Mouse (Mus musculus): ENCODE measurements around the gene Syt13. TPM values are rescaled to one million over a fixed set of nuclear protein-coding genes. Genes with fewer than 3 reads are reported as not detected.

Syt13 gene
- polyA plus RNA-seq, 2 experiments = 8.4 to 11.7 TPM

GRCm38 (mm10) chr2:92924677-92925259, 9.9 kb downstream of the Syt13 start:
- no peaks in the 10 kb centered on the region for H3K4me1 ChIP-seq (ENCODE audit: control insufficient read depth, insufficient read depth, low read length)
- H3K4me3 ChIP-seq (replicated peaks; ENCODE audit: low read length) = no peak overlapping the region
- no peak overlapping the region for H3K27ac ChIP-seq (replicated peaks; ENCODE audit: low read depth, low read length)
- 64% methylated on average over 6 of the region's 6 CpGs for WGBS
- DNase-seq (ENCODE audit: low spot score) = no peak
- H3K4me2 ChIP-seq (replicated peaks; ENCODE audit: low read depth, low read length, severe bottlenecking) = no peak overlapping the region
- H3K27me3 ChIP-seq (ENCODE audit: control insufficient read depth, insufficient read depth, low read length) = no peaks in the 10 kb centered on the region
- TF ChIP-seq POLR2A (IDR thresholded peaks at IDR 0.05; ENCODE audit: borderline replicate concordance, extremely low read depth, insufficient read depth, insufficient read length) = no peak
- H3K9me3 ChIP-seq (ENCODE audit: control insufficient read depth, low read length) = no peaks in the 10 kb centered on the region
- ATAC-seq (ENCODE audit: low FRiP score, low read depth) = no peak
- no peaks in the 10 kb centered on the region for H3K36me3 ChIP-seq (ENCODE audit: control insufficient read depth, insufficient read depth, low read length)
- no peak overlapping the region for H3K9ac ChIP-seq (ENCODE audit: low read depth, low read length, severe bottlenecking)

- Histone ChIP-seq H3K9me3 (ENCODE audit: control insufficient read depth, low read length) (no peaks in the 10 kb centered on the region), H3K4me2 (replicated peaks; ENCODE audit: low read depth, low read length, severe bottlenecking) (no peak overlapping the region)
- WGBS = 76% methylated on average over 5 of the region's 5 CpGs
These were observed 14.8 kb downstream of the Syt13 start for GRCm38 (mm10) chr2:92929696-92930095.

GRCm38 (mm10) chr2:92931061-92931460, 16.2 kb downstream of the Syt13 start:
- Histone ChIP-seq H3K4me1 (ENCODE audit: control insufficient read depth, insufficient read depth, low read length) (peaks cover 8% of the 10 kb centered on the region), H3K27me3 (ENCODE audit: control insufficient read depth, insufficient read depth, low read length) (no peaks in the 10 kb centered on the region), H3K9ac (ENCODE audit: low read depth, low read length, severe bottlenecking) (no peak overlapping the region), H3K4me2 (replicated peaks; ENCODE audit: low read depth, low read length, severe bottlenecking) (no peak overlapping the region), H3K36me3 (ENCODE audit: control insufficient read depth, insufficient read depth, low read length) (no peaks in the 10 kb centered on the region), H3K9me3 (ENCODE audit: control insufficient read depth, low read length) (no peaks in the 10 kb centered on the region), H3K4me3 (replicated peaks; ENCODE audit: low read length) (no peak overlapping the region), H3K27ac (replicated peaks; ENCODE audit: low read depth, low read length) (no peak overlapping the region)
- WGBS = 53% methylated on average over 7 of the region's 7 CpGs
- TF ChIP-seq POLR2A (IDR thresholded peaks at IDR 0.05; ENCODE audit: borderline replicate concordance, extremely low read depth, insufficient read depth, insufficient read length) = no peak
- no peak for ATAC-seq (ENCODE audit: low FRiP score, low read depth)
- DNase-seq (ENCODE audit: low spot score) = no peak

More at GRCm38 (mm10) chr2:92929696-92930095, 14.8 kb downstream of the Syt13 start:
- TF ChIP-seq POLR2A (IDR thresholded peaks at IDR 0.05; ENCODE audit: borderline replicate concordance, extremely low read depth, insufficient read depth, insufficient read length) = no peak
- no peak for DNase-seq (ENCODE audit: low spot score)
- ATAC-seq (ENCODE audit: low FRiP score, low read depth) = no peak
- no peaks in the 10 kb centered on the region for H3K27me3 ChIP-seq (ENCODE audit: control insufficient read depth, insufficient read depth, low read length)
- H3K4me1 ChIP-seq (ENCODE audit: control insufficient read depth, insufficient read depth, low read length) = peaks cover 6% of the 10 kb centered on the region
- no peak overlapping the region for H3K9ac ChIP-seq (ENCODE audit: low read depth, low read length, severe bottlenecking)
- H3K27ac ChIP-seq (replicated peaks; ENCODE audit: low read depth, low read length) = no peak overlapping the region
- no peaks in the 10 kb centered on the region for H3K36me3 ChIP-seq (ENCODE audit: control insufficient read depth, insufficient read depth, low read length)
- H3K4me3 ChIP-seq (replicated peaks; ENCODE audit: low read length) = no peak overlapping the region

GRCm38 (mm10) chr2:92933379-92933778, 18.5 kb downstream of the Syt13 start:
- 70% methylated on average over 6 of the region's 6 CpGs for WGBS
- peaks cover 8% of the 10 kb centered on the region for H3K4me1 ChIP-seq (ENCODE audit: control insufficient read depth, insufficient read depth, low read length)

GRCm38 (mm10) chr2:92934312-92934982, 19.5 kb downstream of the Syt13 start:
- H3K4me3 ChIP-seq (replicated peaks; ENCODE audit: low read length) = no peak overlapping the region
- TF ChIP-seq POLR2A (IDR thresholded peaks at IDR 0.05; ENCODE audit: borderline replicate concordance, extremely low read depth, insufficient read depth, insufficient read length) = no peak
- H3K9ac ChIP-seq (ENCODE audit: low read depth, low read length, severe bottlenecking) = no peak overlapping the region
- H3K4me1 ChIP-seq (ENCODE audit: control insufficient read depth, insufficient read depth, low read length) = peaks cover 8% of the 10 kb centered on the region
- no peak overlapping the region for H3K27ac ChIP-seq (replicated peaks; ENCODE audit: low read depth, low read length)
- no peak overlapping the region; the same call in 1 of the 2 replicates for H3K4me2 ChIP-seq (replicated peaks; ENCODE audit: low read depth, low read length, severe bottlenecking)
- no peaks in the 10 kb centered on the region for H3K36me3 ChIP-seq (ENCODE audit: control insufficient read depth, insufficient read depth, low read length)
- DNase-seq (ENCODE audit: low spot score) = peak; percentile 22
- H3K27me3 ChIP-seq (ENCODE audit: control insufficient read depth, insufficient read depth, low read length) = no peaks in the 10 kb centered on the region
- no peaks in the 10 kb centered on the region for H3K9me3 ChIP-seq (ENCODE audit: control insufficient read depth, low read length)
- 15% methylated on average over 10 of the region's 10 CpGs for WGBS
- ATAC-seq (ENCODE audit: low FRiP score, low read depth) = peak; percentile 42; the same call in 1 of the 2 replicates

More at GRCm38 (mm10) chr2:92933379-92933778, 18.5 kb downstream of the Syt13 start:
- no peak for ATAC-seq (ENCODE audit: low FRiP score, low read depth)
- Histone ChIP-seq H3K9me3 (ENCODE audit: control insufficient read depth, low read length) (no peaks in the 10 kb centered on the region), H3K27ac (replicated peaks; ENCODE audit: low read depth, low read length) (no peak overlapping the region), H3K9ac (ENCODE audit: low read depth, low read length, severe bottlenecking) (no peak overlapping the region), H3K4me2 (replicated peaks; ENCODE audit: low read depth, low read length, severe bottlenecking) (no peak overlapping the region), H3K4me3 (replicated peaks; ENCODE audit: low read length) (no peak overlapping the region), H3K36me3 (ENCODE audit: control insufficient read depth, insufficient read depth, low read length) (no peaks in the 10 kb centered on the region), H3K27me3 (ENCODE audit: control insufficient read depth, insufficient read depth, low read length) (no peaks in the 10 kb centered on the region)
- no peak for TF ChIP-seq POLR2A (IDR thresholded peaks at IDR 0.05; ENCODE audit: borderline replicate concordance, extremely low read depth, insufficient read depth, insufficient read length)
- DNase-seq (ENCODE audit: low spot score) = no peak

All from limb, embryonic 14.5 days (tissue).